Mouse (Mus musculus): ENCODE results near the gene Rhox3a.
"Not testable (repeated sequence)": the region's sequence is repeated elsewhere in the genome, so short reads cannot be mapped to it uniquely, and the experiment has no call there.

DNA sequence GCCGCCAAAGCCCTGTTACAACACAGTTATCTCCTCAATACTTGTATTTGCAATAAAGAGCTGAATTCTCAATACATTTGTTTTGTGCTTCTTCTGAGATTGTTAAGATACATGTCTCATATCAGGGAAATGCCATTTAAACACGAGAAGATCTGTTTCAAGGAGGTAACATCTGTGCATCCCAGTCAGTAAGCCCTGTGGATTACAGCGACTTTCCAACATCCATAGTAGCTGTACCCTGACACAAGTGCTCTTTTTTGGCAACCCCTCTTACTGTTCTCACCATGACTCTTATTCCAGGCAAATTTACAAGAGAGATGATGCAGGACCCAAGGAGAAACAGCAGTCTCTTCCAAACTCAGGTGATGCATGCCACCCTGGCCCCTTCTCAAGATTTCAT is at the start of gene Rhox3a:
- not testable (repeated sequence) for TF ChIP-seq USF1 (IDR thresholded peaks at IDR 0.05; ENCODE audit: low read depth); MAX (IDR thresholded peaks at IDR 0.05; ENCODE audit: low read depth); MYOD1 (IDR thresholded peaks at IDR 0.05; ENCODE audit: control insufficient read depth in 1 of 3, insufficient read length in 2 of 3, low read depth in 2 of 3); POLR2A (IDR thresholded peaks at IDR 0.05; ENCODE audit: insufficient read length, low read depth); MYOG (IDR thresholded peaks at IDR 0.05; ENCODE audit: control insufficient read depth in 1 of 3, insufficient read depth in 1 of 3, insufficient read length in 2 of 3, low read depth in 2 of 3); REST (IDR thresholded peaks at IDR 0.05; ENCODE audit: insufficient read depth, insufficient read length); POLR2AphosphoS2 (IDR thresholded peaks at IDR 0.05; ENCODE audit: insufficient read length, low read depth); E2F4 (IDR thresholded peaks at IDR 0.05; ENCODE audit: insufficient read depth)

Measured in myocyte (in vitro differentiated cells).